Mouse (Mus musculus): ENCODE data around the gene Ppp1r10. TPM values are rescaled to one million over a fixed set of nuclear protein-coding genes. Genes with fewer than 3 reads are reported as not detected.

Ppp1r10 gene
- polyA plus RNA-seq, 1 experiment from 2014 or later = 47.1 TPM

MicroRNAs encoded within 50 kb of the gene (microRNA counts, 519-probe panel; counts per million panel counts)
- microRNA mmu-miR-1894-3p = not detected
- 1,813 counts per million, percentile 12 among the panel's probes with 10 or more counts for microRNA mmu-miR-1894-5p
- microRNA mmu-miR-877 = 1,926 counts per million, percentile 14 among the panel's probes with 10 or more counts

Small RNA genes within 50 kb of the gene (microRNA-seq; reads per million reads assigned to microRNA genes)
- gene Gm28033 (not detected), gene Mir1894 (not detected), gene Mir877 (80.7 reads per million, percentile 52 among the genes with 10 or more reads in this experiment)

Other genes with a start within 250 kb of the Ppp1r10 start
- 16.3 and 16.5 TPM in 2 replicates for gene Vars2, start 248.8 kb upstream of the Ppp1r10 start, polyA plus RNA-seq (2015; fragmentation: Nextera tagmentation; extraction: Ambion mirVana)
- 27.6 and 29.5 TPM in 2 replicates for gene Gtf2h4, start 242.7 kb upstream of the Ppp1r10 start, polyA plus RNA-seq (2015; fragmentation: Nextera tagmentation; extraction: Ambion mirVana)
- 107 and 118 TPM in 2 replicates for gene Ddr1, start 211.8 kb upstream of the Ppp1r10 start, polyA plus RNA-seq (2015; fragmentation: Nextera tagmentation; extraction: Ambion mirVana)
- gene Ier3, start 94.8 kb upstream of the Ppp1r10 start, polyA plus RNA-seq (2015; fragmentation: Nextera tagmentation; extraction: Ambion mirVana) = 9.7 and 9.9 TPM in 2 replicates
- 86.8 and 98.0 TPM in 2 replicates for gene Flot1, start 93.2 kb upstream of the Ppp1r10 start, polyA plus RNA-seq (2015; fragmentation: Nextera tagmentation; extraction: Ambion mirVana)
- gene Tubb5, start 78.1 kb upstream of the Ppp1r10 start, polyA plus RNA-seq (2015; fragmentation: Nextera tagmentation; extraction: Ambion mirVana) = 1,854 and 1,858 TPM in 2 replicates
- gene Mdc1, start 74.9 kb upstream of the Ppp1r10 start, polyA plus RNA-seq (2015; fragmentation: Nextera tagmentation; extraction: Ambion mirVana) = 9.0 and 10.7 TPM in 2 replicates
- gene Nrm, start 55.1 kb upstream of the Ppp1r10 start, polyA plus RNA-seq (2015; fragmentation: Nextera tagmentation; extraction: Ambion mirVana) = 18.6 and 18.9 TPM in 2 replicates
- 20.3 and 23.3 TPM in 2 replicates for gene Ppp1r18, start 50.8 kb upstream of the Ppp1r10 start, polyA plus RNA-seq (2015; fragmentation: Nextera tagmentation; extraction: Ambion mirVana)
- 36.3 and 40.4 TPM in 2 replicates for gene Dhx16, start 36.6 kb upstream of the Ppp1r10 start, polyA plus RNA-seq (2015; fragmentation: Nextera tagmentation; extraction: Ambion mirVana)
- 68.2 and 72.8 TPM in 2 replicates for gene 2310061I04Rik, start 19.0 kb upstream of the Ppp1r10 start, polyA plus RNA-seq (2015; fragmentation: Nextera tagmentation; extraction: Ambion mirVana)
- 482 and 507 TPM in 2 replicates for gene Atat1, start 6.4 kb upstream of the Ppp1r10 start, polyA plus RNA-seq (2015; fragmentation: Nextera tagmentation; extraction: Ambion mirVana)
- 49.3 and 54.2 TPM in 2 replicates for gene Mrps18b, start within 50 bp of the Ppp1r10 start, polyA plus RNA-seq (2015; fragmentation: Nextera tagmentation; extraction: Ambion mirVana)
- gene Abcf1, start 53.3 kb downstream of the Ppp1r10 start, polyA plus RNA-seq (2015; fragmentation: Nextera tagmentation; extraction: Ambion mirVana) = 89.3 and 92.1 TPM in 2 replicates
- gene Gnl1, start 63.4 kb downstream of the Ppp1r10 start, polyA plus RNA-seq (2015; fragmentation: Nextera tagmentation; extraction: Ambion mirVana) = 62.6 and 64.8 TPM in 2 replicates
- gene Prr3, start 63.8 kb downstream of the Ppp1r10 start, polyA plus RNA-seq (2015; fragmentation: Nextera tagmentation; extraction: Ambion mirVana) = 99.3 and 102 TPM in 2 replicates
- 8.4 and 10.0 TPM in 2 replicates for gene H2-T24, start 104.1 kb downstream of the Ppp1r10 start, polyA plus RNA-seq (2015; fragmentation: Nextera tagmentation; extraction: Ambion mirVana)
- 5.5 and 6.6 TPM in 2 replicates for gene H2-T23, start 116.4 kb downstream of the Ppp1r10 start, polyA plus RNA-seq (2015; fragmentation: Nextera tagmentation; extraction: Ambion mirVana)
- 6.0 and 7.2 TPM in 2 replicates for gene H2-T22, start 126.3 kb downstream of the Ppp1r10 start, polyA plus RNA-seq (2015; fragmentation: Nextera tagmentation; extraction: Ambion mirVana)
- gene Gm6034, start 126.5 kb downstream of the Ppp1r10 start, polyA plus RNA-seq (2015; fragmentation: Nextera tagmentation; extraction: Ambion mirVana) = not detected in 2 replicates
- gene Gm11127, start 141.9 kb downstream of the Ppp1r10 start, polyA plus RNA-seq (2015; fragmentation: Nextera tagmentation; extraction: Ambion mirVana) = not detected in 2 replicates
- gene Gm19684, start 205.2 kb downstream of the Ppp1r10 start, polyA plus RNA-seq (2015; fragmentation: Nextera tagmentation; extraction: Ambion mirVana) = not detected in 2 replicates
- not detected in 2 replicates for gene Gm7030, start 213.0 kb downstream of the Ppp1r10 start, polyA plus RNA-seq (2015; fragmentation: Nextera tagmentation; extraction: Ambion mirVana)

Measured in midbrain, embryonic 15.5 days (tissue).